Mouse (Mus musculus) heart, adult 2 months (tissue): ENCODE results near the gene Spred2. TPM values are rescaled to one million over a fixed set of nuclear protein-coding genes. Genes with fewer than 3 reads are reported as not detected.

ENCODE experiments used
- DNase-seq, 2 experiments: peaks; one replicate each; pipeline ENCODE4 v3.0.0; 2021
- H3K27ac ChIP-seq: fragments of 200-600 bp; 2 replicates; pipeline ENCODE4 v1.8.1; 2022
- H3K27me3 ChIP-seq: fragments of 200-500 bp; 2 replicates; pipeline ENCODE4 v1.6.1; 2012; ENCODE audit warnings: mild to moderate bottlenecking, low read length, inconsistent platforms, mixed read lengths; ENCODE audit not compliant: control insufficient read depth, insufficient read depth
- H3K36me3 ChIP-seq: fragments of 200-500 bp; 2 replicates; pipeline ENCODE4 v1.6.1; 2012; ENCODE audit warnings: low read length, inconsistent platforms; ENCODE audit not compliant: control insufficient read depth, insufficient read depth
- H3K4me1 ChIP-seq: fragments of 200-500 bp; 2 replicates; pipeline ENCODE4 v1.6.1; 2011; ENCODE audit warnings: low read length; ENCODE audit not compliant: control insufficient read depth, insufficient read depth
- H3K4me3 ChIP-seq: fragments of 200-600 bp; 2 replicates; pipeline ENCODE4 v1.8.1; 2022
- H3K79me2 ChIP-seq: fragments of 200-500 bp; replicated peaks from 2 replicates; pipeline ENCODE4 v1.6.1; 2012; ENCODE audit warnings: mild to moderate bottlenecking, inconsistent platforms, low read length, moderate library complexity, mixed read lengths; ENCODE audit not compliant: control insufficient read depth, insufficient read depth
- H3K9ac ChIP-seq: fragments of 200-500 bp; 2 replicates; pipeline ENCODE4 v1.6.1; 2012; ENCODE audit warnings: low read depth, mild to moderate bottlenecking, control low read depth, inconsistent platforms, low read length, mixed read lengths
- CTCF ChIP-seq: fragments of 200-600 bp; IDR thresholded peaks from 2 replicates; pipeline ENCODE4 v1.8.1; 2022; ENCODE audit warnings: antibody characterized with exemption, mild to moderate bottlenecking, moderate library complexity
- EP300 ChIP-seq: fragments of 200-500 bp; IDR thresholded peaks from 2 replicates; pipeline ENCODE4 v1.6.1; 2011; ENCODE audit warnings: low read depth, low read length, control low read depth; ENCODE audit not compliant: insufficient read depth
- POLR2A ChIP-seq: fragments of 200-500 bp; IDR thresholded peaks from 2 replicates; pipeline ENCODE4 v1.6.1; 2011; ENCODE audit warnings: mild to moderate bottlenecking, low read depth, low read length, control low read depth; ENCODE audit not compliant: insufficient read depth
- WGBS: fragments of 180-500 bp; shearing (Covaris S2); methylation state at CpG from one replicate; pipeline ENCODE4 v1.1.7; 2018; 5-methylcytosine and 5-hydroxymethylcytosine counted together
- intact Hi-C: fragments of 180-260 bp; cut with DNase I; formaldehyde crosslinking; loops from one replicate; pipeline ENCODE4 v1.15.1; 2025
- polyA plus RNA-seq: library from polyadenylated mRNA; depleted of rRNA; stranded (reverse); fragments of >200 nt; gene quantifications from 2 replicates; pipeline ENCODE4 v1.2.3, GENCODE M21; 2012
- total RNA-seq, 2 experiments: library from RNA; stranded (reverse); gene quantifications; 2 replicates each; pipeline ENCODE4 v1.2.3; 2021

The Spred2 gene
- total and polyA plus RNA-seq, 3 experiments, result 18.5 to 22.1 (median 22.0) TPM

- TF ChIP-seq POLR2A (no peak), EP300 (no peak), CTCF (no peak)
- Histone ChIP-seq H3K27ac (no peak overlapping the region), H3K27me3 (no peaks in the 10 kb centered on the region), H3K79me2 (no peaks in the 10 kb centered on the region), H3K9ac (no peak overlapping the region), H3K36me3 (no peaks in the 10 kb centered on the region), H3K4me3 (no peak overlapping the region), H3K4me1 (no peaks in the 10 kb centered on the region)
- 23% methylated on average over 8 of the region's 8 CpGs for WGBS
- DNase-seq, result no peak
- intact Hi-C loops, result no loop called here
These were observed 114.5 kb downstream of the Spred2 start for GRCm38 (mm10) chr11:20038723-20039122.

DNA sequence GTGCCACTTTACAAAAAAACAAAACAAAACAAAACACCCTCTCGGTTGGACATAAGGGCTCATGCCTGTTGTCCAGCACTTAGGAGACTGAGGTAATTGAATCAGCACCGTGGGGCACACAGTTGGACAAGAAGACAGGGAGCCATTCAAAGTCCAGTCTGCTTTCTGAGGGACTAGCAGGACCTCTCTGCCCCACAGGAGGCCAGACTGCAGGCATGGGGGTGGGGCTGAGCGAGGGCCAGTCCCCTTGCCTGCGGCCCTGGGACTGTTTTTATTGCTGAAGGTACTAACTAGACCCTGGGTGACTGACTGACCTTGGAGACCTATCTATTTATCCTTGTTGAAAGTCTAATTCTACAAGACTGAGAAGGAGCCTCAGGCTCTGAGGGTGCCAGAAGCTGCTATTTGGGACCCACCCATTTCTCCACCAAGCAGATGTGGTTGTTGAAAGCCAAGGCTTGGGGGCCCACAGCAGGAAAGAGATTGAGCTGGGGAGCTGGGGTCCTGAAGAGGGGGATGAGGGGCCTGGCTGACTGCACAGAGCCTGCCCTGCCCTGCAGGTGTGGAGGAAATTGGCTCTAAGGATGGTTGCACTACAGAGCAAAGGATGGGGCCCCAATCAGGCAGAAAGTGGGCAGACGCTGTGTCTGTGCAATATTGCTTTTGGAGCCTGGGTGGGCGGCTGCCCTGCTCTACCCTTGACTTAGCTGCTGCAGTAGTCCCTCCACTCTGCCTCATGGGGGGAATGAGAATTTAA lies 117.2 kb downstream of the Spred2 start:
- H3K27me3 ChIP-seq, result no peaks in the 10 kb centered on the region
- no peak overlapping the region for H3K27ac ChIP-seq
- no peak overlapping the region for H3K9ac ChIP-seq
- intact Hi-C loops, result no loop called here
- no peak overlapping the region for H3K4me3 ChIP-seq
- no peaks in the 10 kb centered on the region for H3K36me3 ChIP-seq
- no peaks in the 10 kb centered on the region for H3K79me2 ChIP-seq
- 67% methylated on average over 6 of the region's 6 CpGs for WGBS
- no peak for DNase-seq
- no peak for TF ChIP-seq CTCF
- no peak for TF ChIP-seq POLR2A
- TF ChIP-seq EP300, result no peak
- no peaks in the 10 kb centered on the region for H3K4me1 ChIP-seq

GRCm38 (mm10) chr11:20042106-20042505 lies 117.9 kb downstream of the Spred2 start:
- Histone ChIP-seq H3K4me3 (no peak overlapping the region), H3K27me3 (no peaks in the 10 kb centered on the region), H3K36me3 (no peaks in the 10 kb centered on the region), H3K4me1 (no peaks in the 10 kb centered on the region), H3K79me2 (no peaks in the 10 kb centered on the region), H3K27ac (no peak overlapping the region), H3K9ac (no peak overlapping the region)
- TF ChIP-seq POLR2A (no peak), EP300 (no peak), CTCF (no peak)
- WGBS, result 81% methylated on average over 4 of the region's 4 CpGs
- intact Hi-C loops, result no loop called here
- no peak for DNase-seq

- Histone ChIP-seq H3K36me3 (no peaks in the 10 kb centered on the region), H3K27ac (no peak overlapping the region), H3K4me1 (no peaks in the 10 kb centered on the region), H3K27me3 (no peaks in the 10 kb centered on the region), H3K4me3 (no peak overlapping the region), H3K79me2 (no peaks in the 10 kb centered on the region), H3K9ac (no peak overlapping the region)
- DNase-seq, result no peak
- 79% methylated on average over 4 of the region's 4 CpGs for WGBS
- intact Hi-C loops, result no loop called here
- TF ChIP-seq EP300, result no peak
- TF ChIP-seq CTCF, result no peak
- no peak for TF ChIP-seq POLR2A
These were observed 119.1 kb downstream of the Spred2 start for GRCm38 (mm10) chr11:20043256-20043655.

GRCm38 (mm10) chr11:20045586-20045985 lies 121.4 kb downstream of the Spred2 start:
- DNase-seq, result no peak
- no peak overlapping the region for H3K27ac ChIP-seq
- H3K4me1 ChIP-seq, result no peaks in the 10 kb centered on the region
- no peak overlapping the region for H3K4me3 ChIP-seq
- no peaks in the 10 kb centered on the region for H3K79me2 ChIP-seq
- 74% methylated on average over 3 of the region's 3 CpGs for WGBS
- H3K9ac ChIP-seq, result no peak overlapping the region
- TF ChIP-seq EP300 (no peak), CTCF (peak; percentile 64), POLR2A (no peak)
- no peaks in the 10 kb centered on the region for H3K36me3 ChIP-seq
- no peaks in the 10 kb centered on the region for H3K27me3 ChIP-seq
- intact Hi-C loops, result no loop called here

DNA sequence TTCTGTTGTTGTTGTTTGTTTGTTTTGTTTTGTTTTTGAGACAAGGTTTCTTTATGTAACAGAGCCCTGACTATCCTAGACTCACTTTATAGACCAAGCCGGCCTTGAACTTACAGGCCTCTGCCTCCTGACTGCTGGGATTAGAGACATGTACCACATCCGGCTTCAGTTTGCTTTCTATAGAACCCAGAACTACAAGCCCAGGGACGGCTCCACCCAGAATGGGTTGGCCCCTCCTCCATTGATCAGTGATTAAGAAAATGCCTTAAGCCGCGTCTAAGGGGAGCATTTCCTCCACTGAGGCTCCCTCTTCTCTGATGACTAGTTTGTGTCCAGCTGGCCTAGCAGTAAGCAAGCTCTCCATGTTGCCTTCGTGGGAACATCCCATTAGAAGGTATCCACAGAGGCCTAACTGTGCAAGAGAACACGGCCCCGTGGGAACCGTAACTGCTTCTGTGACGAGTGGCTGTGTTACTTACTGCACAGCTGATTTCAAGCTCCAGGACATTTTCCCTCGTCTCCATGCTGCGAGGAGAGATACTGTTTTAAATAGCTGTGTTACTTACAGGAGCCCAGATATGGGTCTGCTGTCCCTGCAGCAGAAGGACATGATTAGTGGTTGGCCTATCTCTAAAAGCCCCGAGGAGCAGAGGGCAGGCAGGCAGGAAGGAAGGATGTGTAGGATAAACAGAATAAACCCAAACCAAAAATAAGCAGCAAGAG lies 128.8 kb downstream of the Spred2 start:
- WGBS, result 51% methylated on average over 13 of the region's 13 CpGs
- intact Hi-C loops, result no loop called here
- Histone ChIP-seq H3K4me3 (no peak overlapping the region), H3K9ac (no peak overlapping the region), H3K27me3 (no peaks in the 10 kb centered on the region), H3K4me1 (no peaks in the 10 kb centered on the region), H3K79me2 (no peaks in the 10 kb centered on the region), H3K27ac (no peak overlapping the region), H3K36me3 (no peaks in the 10 kb centered on the region)
- DNase-seq, result no peak
- TF ChIP-seq POLR2A (no peak), CTCF (no peak), EP300 (no peak)
